Comparison of ENCODE assay signal across 13 mouse cellular contexts in the genomic region with DNA sequence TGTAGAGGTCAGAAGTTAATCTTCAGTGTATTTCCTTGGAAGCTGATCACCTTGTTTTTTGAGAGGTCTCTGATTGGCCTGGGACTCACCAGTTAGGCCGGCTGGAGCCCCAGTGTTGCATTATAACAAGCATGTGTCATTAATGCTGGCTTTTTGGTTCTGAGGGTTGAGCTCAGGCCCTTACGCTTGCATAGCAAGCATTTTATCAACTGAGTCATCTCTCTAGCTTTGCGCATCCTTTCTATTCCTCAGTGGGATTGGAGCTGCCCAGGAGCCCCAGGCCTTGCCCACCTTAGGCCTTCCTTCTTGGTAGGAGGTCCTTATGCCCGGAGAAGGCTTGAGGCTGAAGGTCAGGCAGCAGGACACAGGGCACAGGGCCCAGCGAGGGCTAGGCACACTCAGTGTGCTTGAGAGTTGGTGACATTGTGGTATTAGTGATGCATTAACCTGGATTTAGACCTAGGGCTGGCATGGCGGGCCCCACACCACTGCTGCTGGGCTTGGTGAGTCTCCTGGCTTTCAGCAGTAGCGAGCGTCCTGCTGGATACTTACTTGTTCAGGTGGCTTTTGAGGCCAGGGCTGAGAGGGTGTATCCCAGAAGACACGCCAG. TPM values are rescaled to one million over a fixed set of nuclear protein-coding genes. Genes with fewer than 3 reads are reported as not detected.
DNase-seq lines count a peak whose midpoint lies in the region; ATAC-seq lines count a peak whose summit lies in the region.
"Had no signal": no experiment of that assay in that cellular context is flagged by ENCODE, and none has a peak within 500 bp of the region (broad histone marks: within the 10 kb centered on the region; RNA-seq: fewer than 3 reads in every experiment).

No protein-coding gene starts in this region.

- ATAC-seq in liver, embryonic 13.5 days (ENCODE audit: low read depth), result no peak
- ATAC-seq in liver, embryonic 11.5 days (replicated peaks; ENCODE audit: low FRiP score), result no peak
- no peak for ATAC-seq in intestine, embryonic 16.5 days
- ATAC-seq in cerebellum, adult (ENCODE audit: insufficient number of reproducible peaks, low FRiP score, low TSS enrichment), result no peak
- ATAC-seq: liver, postnatal 0 days had no signal

- no peak overlapping the region for H3K4me3 ChIP-seq in liver, embryonic 13.5 days (replicated peaks)
- H3K4me3 ChIP-seq in liver, embryonic 11.5 days (ENCODE audit: low read depth, low read length), result no peak overlapping the region
- no peak overlapping the region for H3K4me3 ChIP-seq in intestine, embryonic 16.5 days (ENCODE audit: low read length)

- no peaks in the 10 kb centered on the region for H3K9me3 ChIP-seq in liver, embryonic 13.5 days (replicated peaks)
- no peaks in the 10 kb centered on the region for H3K9me3 ChIP-seq in liver, embryonic 11.5 days (ENCODE audit: control insufficient read depth, low read length)
- H3K9me3 ChIP-seq in intestine, embryonic 16.5 days (ENCODE audit: control insufficient read depth, low read length), result no peaks in the 10 kb centered on the region
- H3K9me3 ChIP-seq: G1E had no signal

- H3K36me3 ChIP-seq in liver, embryonic 13.5 days, result no peaks in the 10 kb centered on the region
- H3K36me3 ChIP-seq in liver, embryonic 11.5 days (ENCODE audit: control insufficient read depth, insufficient read depth, low read length), result no peaks in the 10 kb centered on the region
- H3K36me3 ChIP-seq in intestine, embryonic 16.5 days (ENCODE audit: control insufficient read depth, insufficient read depth, low read length), result no peaks in the 10 kb centered on the region
- H3K36me3 ChIP-seq: G1E had no signal

- peaks cover 22% of the 10 kb centered on the region for H3K27me3 ChIP-seq in liver, embryonic 13.5 days
- H3K27me3 ChIP-seq in liver, embryonic 11.5 days (replicated peaks; ENCODE audit: control insufficient read depth, insufficient read depth, low read length), result peaks cover 5% of the 10 kb centered on the region
- H3K27me3 ChIP-seq in intestine, embryonic 16.5 days (replicated peaks; ENCODE audit: control insufficient read depth, insufficient read depth, low read length), result no peaks in the 10 kb centered on the region

- no peak for DNase-seq in liver, embryonic 13.5 days
- no peak for DNase-seq in liver, embryonic 11.5 days (ENCODE audit: low spot score)
- DNase-seq in NIH3T3 (ENCODE audit: low read depth), result peak; percentile 50
- DNase-seq in kidney, postnatal 36 days, result peak; percentile 83 to 88
- DNase-seq in left cerebral cortex, adult 9 months (ENCODE audit: low spot score in 2 of 2), result no peak
- DNase-seq in testis, postnatal 10 days (ENCODE audit: low spot score), result no peak
- DNase-seq: gastrocnemius, postnatal 14 days; liver, postnatal 0 days; right cerebral cortex, postnatal 4 days; thymus, adult 2 months had no signal

- peaks cover 87% of the 10 kb centered on the region for H3K4me1 ChIP-seq in liver, embryonic 13.5 days (replicated peaks)
- H3K4me1 ChIP-seq in liver, embryonic 11.5 days (replicated peaks; ENCODE audit: control insufficient read depth, insufficient read depth, low read length), result peaks cover 80% of the 10 kb centered on the region
- peaks cover 99% of the 10 kb centered on the region for H3K4me1 ChIP-seq in intestine, embryonic 16.5 days (ENCODE audit: control insufficient read depth, insufficient read depth, low read length)

- peak overlapping the region; percentile 61; the same call in 1 of the 2 replicates for H3K27ac ChIP-seq in liver, embryonic 13.5 days
- no peak overlapping the region for H3K27ac ChIP-seq in liver, embryonic 11.5 days (ENCODE audit: low read depth, low read length)
- peak overlapping the region; percentile 9; the same call in 1 of the 2 replicates for H3K27ac ChIP-seq in intestine, embryonic 16.5 days (ENCODE audit: low read length)

- no peak overlapping the region for H3K4me2 ChIP-seq in liver, embryonic 13.5 days
- H3K4me2 ChIP-seq in liver, embryonic 11.5 days, result no peak overlapping the region
- H3K4me2 ChIP-seq in intestine, embryonic 16.5 days (ENCODE audit: low read depth, low read length), result no peak overlapping the region

- WGBS in liver, embryonic 13.5 days (ENCODE audit: insufficient replicate concordance), result 54% methylated on average over 9 of the region's 9 CpGs
- WGBS in liver, embryonic 11.5 days, result 68% methylated on average over 9 of the region's 9 CpGs
- 71% methylated on average over 9 of the region's 9 CpGs for WGBS in intestine, embryonic 16.5 days

- H3K9ac ChIP-seq in liver, embryonic 13.5 days, result no peak overlapping the region
- no peak overlapping the region for H3K9ac ChIP-seq in liver, embryonic 11.5 days (ENCODE audit: low read depth, low read length)
- 0 out of 2 replicates have a peak overlapping the region, but pooled peaks have one; percentile 9 for H3K9ac ChIP-seq in intestine, embryonic 16.5 days (ENCODE audit: low read depth, low read length)
- H3K9ac ChIP-seq: liver, postnatal 0 days had no signal

RNA-seq across cellular contexts. Expression of a gene that starts 6.3 kb away (rescaled TPM):
- 2.4 and 2.8 TPM in 2 replicates for polyA plus RNA-seq in liver, embryonic 13.5 days (2015; fragmentation: Nextera tagmentation; extraction: Ambion mirVana)
- polyA plus RNA-seq in liver, embryonic 11.5 days (2014; fragmentation: Nextera tagmentation; extraction: Ambion mirVana), result 10.8 and 11.7 TPM in 2 replicates
- polyA plus RNA-seq in intestine, embryonic 16.5 days (2015; fragmentation: Nextera tagmentation; extraction: Ambion mirVana), result 14.5 and 18.1 TPM in 2 replicates

RNA-seq across cellular contexts. Expression of a gene that starts 24.0 kb away (rescaled TPM):
- polyA plus RNA-seq in liver, embryonic 13.5 days (2015; fragmentation: Nextera tagmentation; extraction: Ambion mirVana), result 67.5 and 74.1 TPM in 2 replicates
- 110 and 116 TPM in 2 replicates for polyA plus RNA-seq in liver, embryonic 11.5 days (2014; fragmentation: Nextera tagmentation; extraction: Ambion mirVana)
- 79.4 and 86.8 TPM in 2 replicates for polyA plus RNA-seq in intestine, embryonic 16.5 days (2015; fragmentation: Nextera tagmentation; extraction: Ambion mirVana)

RNA-seq across cellular contexts. Expression of a gene that starts 38.9 kb away (rescaled TPM):
- polyA plus RNA-seq in liver, embryonic 13.5 days (2015; fragmentation: Nextera tagmentation; extraction: Ambion mirVana), result 2.9 TPM in 2 replicates
- 9.3 and 9.4 TPM in 2 replicates for polyA plus RNA-seq in liver, embryonic 11.5 days (2014; fragmentation: Nextera tagmentation; extraction: Ambion mirVana)
- 13.5 and 13.6 TPM in 2 replicates for polyA plus RNA-seq in intestine, embryonic 16.5 days (2015; fragmentation: Nextera tagmentation; extraction: Ambion mirVana)

RNA-seq across cellular contexts. Expression of a gene that starts 39.0 kb away (rescaled TPM):
- polyA plus RNA-seq in liver, embryonic 13.5 days (2015; fragmentation: Nextera tagmentation; extraction: Ambion mirVana), result 51.8 and 62.5 TPM in 2 replicates
- polyA plus RNA-seq in liver, embryonic 11.5 days (2014; fragmentation: Nextera tagmentation; extraction: Ambion mirVana), result 104 and 111 TPM in 2 replicates
- 90.5 and 92.5 TPM in 2 replicates for polyA plus RNA-seq in intestine, embryonic 16.5 days (2015; fragmentation: Nextera tagmentation; extraction: Ambion mirVana)

RNA-seq across cellular contexts. Expression of a gene that starts 41.2 kb away (rescaled TPM):
- 8.4 and 10.7 TPM in 2 replicates for polyA plus RNA-seq in liver, embryonic 13.5 days (2015; fragmentation: Nextera tagmentation; extraction: Ambion mirVana)
- polyA plus RNA-seq in liver, embryonic 11.5 days (2014; fragmentation: Nextera tagmentation; extraction: Ambion mirVana), result 23.3 and 25.1 TPM in 2 replicates
- 23.0 and 26.5 TPM in 2 replicates for polyA plus RNA-seq in intestine, embryonic 16.5 days (2015; fragmentation: Nextera tagmentation; extraction: Ambion mirVana)

Comparison
In these comparisons a context has a peak if more than half of its experiments do, and no peak if none do; other contexts are left out.
1. DNase-seq: peak in NIH3T3 (single experiment) and kidney, postnatal 36 days (2 of 2); none in liver, embryonic 13.5 days (single experiment), liver, embryonic 11.5 days (single experiment), left cerebral cortex, adult 9 months (0 of 2) and testis, postnatal 10 days (single experiment).